Mouse (Mus musculus) brain, adult 10 weeks (tissue): Measurements from ENCODE around the gene Fli1. TPM values are rescaled to one million over a fixed set of nuclear protein-coding genes. Genes with fewer than 3 reads are reported as not detected.

Experiments used
- polyA plus RNA-seq: library from polyadenylated mRNA; stranded (reverse); fragments of 350-450 nt; fragmentation: Illumina TruSeq; extraction: RNeasy Lipid Tissue Mini Kit (QIAGEN cat#74804); gene quantifications from one replicate; pipeline ENCODE4 v1.2.3, GENCODE M21; 2015; ENCODE audit warnings: low read depth, low replicate concordance

The Fli1 gene
- 2.4 TPM for polyA plus RNA-seq

GRCm38 (mm10) chr9:32542212-32543039 is at the start of gene Fli1:
Gene Fli1 (minus strand): TSS chr9:32542861.

Other genes with a start within 250 kb of the Fli1 start
- gene Kcnj5, start 198.5 kb downstream of the Fli1 start, polyA plus RNA-seq: 1.1 TPM
- gene Kcnj1, start 170.4 kb downstream of the Fli1 start, polyA plus RNA-seq: not detected
- 4.8 TPM for gene Ets1, start 93.4 kb upstream of the Fli1 start, polyA plus RNA-seq